Mouse (Mus musculus) left cerebral cortex, postnatal 10 days (tissue): ENCODE measurements around the gene Gmfg. TPM values are rescaled to one million over a fixed set of nuclear protein-coding genes. Genes with fewer than 3 reads are reported as not detected.

Source experiments
- DNase-seq, 2 experiments: peaks; one replicate each; pipeline ENCODE4 v3.0.0; 2021 to 2022; ENCODE audit warnings: low spot score in 2 of 2, mixed read lengths in 1 of 2; ENCODE audit errors: extremely low spot score in 1 of 2
- intact Hi-C: fragments of 180-260 bp; cut with DNase I; formaldehyde crosslinking; loops from one replicate; pipeline ENCODE4 v1.15.1; 2025
- total RNA-seq, 2 experiments: library from RNA; stranded (reverse); gene quantifications; 2 replicates each; pipeline ENCODE4 v1.2.3; 2021

The Gmfg gene
- total RNA-seq, result 1 to 10 TPM; 3.3 to 5.0 TPM

GRCm38 (mm10) chr7:28436932-28437570 lies at the start of gene Gmfg:
Gene Gmfg, plus strand, starts transcription at chr7:28437447.
- peak; percentile 78 to 89 for DNase-seq
- intact Hi-C loops, result no loop called here

GRCm38 (mm10) chr7:28390331-28390730 lies 46.9 kb upstream of the Gmfg start:
- intact Hi-C loops, result no loop called here
- no peak for DNase-seq

GRCm38 (mm10) chr7:28392429-28393271 lies 44.6 kb upstream of the Gmfg start, which contains the start of the genes Med29 and Paf1:
Gene Med29, minus strand, starts transcription at chr7:28392708.
Gene Paf1, plus strand, starts transcription at chr7:28392951.
- intact Hi-C loops, result no loop called here
- peak; percentile 97 to 98 for DNase-seq

GRCm38 (mm10) chr7:28393272-28393951 lies 43.8 kb upstream of the Gmfg start:
- intact Hi-C loops, result no loop called here
- no peak for DNase-seq

GRCm38 (mm10) chr7:28395425-28395824 lies 41.8 kb upstream of the Gmfg start:
- DNase-seq, result no peak
- intact Hi-C loops, result no loop called here

- intact Hi-C loops, result no loop called here
These were observed 39.2 kb upstream of the Gmfg start for GRCm38 (mm10) chr7:28398000-28398399.

GRCm38 (mm10) chr7:28398696-28399340 lies 38.4 kb upstream of the Gmfg start:
- DNase-seq, result no peak
- intact Hi-C loops, result no loop called here

More at GRCm38 (mm10) chr7:28398000-28398399, 39.2 kb upstream of the Gmfg start:
- DNase-seq, result no peak

GRCm38 (mm10) chr7:28401030-28401429 lies 36.2 kb upstream of the Gmfg start:
- no peak for DNase-seq
- intact Hi-C loops, result no loop called here

- intact Hi-C loops, result no loop called here
- no peak for DNase-seq
These were observed 35.3 kb upstream of the Gmfg start for GRCm38 (mm10) chr7:28401942-28402341.

- intact Hi-C loops, result no loop called here
- no peak for DNase-seq
These were observed 26.3 kb upstream of the Gmfg start for GRCm38 (mm10) chr7:28410841-28411475.

GRCm38 (mm10) chr7:28412826-28413225 lies 24.4 kb upstream of the Gmfg start:
- intact Hi-C loops, result no loop called here
- no peak for DNase-seq

GRCm38 (mm10) chr7:28417368-28417767 lies 19.9 kb upstream of the Gmfg start:
- intact Hi-C loops, result no loop called here

GRCm38 (mm10) chr7:28418096-28418670 lies 19.1 kb upstream of the Gmfg start:
- intact Hi-C loops, result no loop called here
- peak; percentile 22 to 79 for DNase-seq

More at GRCm38 (mm10) chr7:28417368-28417767, 19.9 kb upstream of the Gmfg start:
- no peak for DNase-seq

GRCm38 (mm10) chr7:28419416-28419815 lies 17.8 kb upstream of the Gmfg start:
- intact Hi-C loops, result no loop called here

GRCm38 (mm10) chr7:28423018-28423417 lies 14.2 kb upstream of the Gmfg start:
- intact Hi-C loops, result no loop called here
- no peak for DNase-seq

More at GRCm38 (mm10) chr7:28419416-28419815, 17.8 kb upstream of the Gmfg start:
- no peak for DNase-seq

- no peak for DNase-seq
- intact Hi-C loops, result no loop called here
These were observed 9.5 kb upstream of the Gmfg start for GRCm38 (mm10) chr7:28427738-28428137.

GRCm38 (mm10) chr7:28430512-28430911 lies 6.7 kb upstream of the Gmfg start:
- no peak for DNase-seq
- intact Hi-C loops, result no loop called here

- no peak for DNase-seq
These were observed 5.0 kb upstream of the Gmfg start for GRCm38 (mm10) chr7:28432252-28432651.

More at GRCm38 (mm10) chr7:28432252-28432651, 5.0 kb upstream of the Gmfg start:
- intact Hi-C loops, result no loop called here
